In genomic region chr9:28822466-28822865, GRCm38 (mm10) we compare ENCODE assay signal across 13 mouse cellular contexts.
"Had no signal": no experiment of that assay in that cellular context is flagged by ENCODE, and none has a peak within 500 bp of the region (broad histone marks: within the 10 kb centered on the region; RNA-seq: fewer than 3 reads in every experiment).

No protein-coding gene starts in this region.

- H3K27ac ChIP-seq: limb, embryonic 15.5 days; liver, embryonic 12.5 days; midbrain, embryonic 10.5 days; neural tube, embryonic 15.5 days had no signal

- H3K9ac ChIP-seq: limb, embryonic 15.5 days; liver, embryonic 12.5 days; lung, embryonic 14.5 days; neural tube, embryonic 15.5 days had no signal

- H3K4me1 ChIP-seq: limb, embryonic 15.5 days; liver, embryonic 12.5 days; midbrain, embryonic 10.5 days had no signal

- H3K4me2 ChIP-seq: limb, embryonic 15.5 days; liver, embryonic 12.5 days; lung, embryonic 14.5 days; neural tube, embryonic 15.5 days had no signal

- H3K36me3 ChIP-seq: limb, embryonic 15.5 days; liver, embryonic 12.5 days; midbrain, embryonic 10.5 days; neural tube, embryonic 15.5 days had no signal

- H3K9me3 ChIP-seq: limb, embryonic 15.5 days; liver, embryonic 12.5 days; midbrain, embryonic 10.5 days; neural tube, embryonic 15.5 days had no signal

- H3K27me3 ChIP-seq: limb, embryonic 15.5 days; liver, embryonic 12.5 days; neural tube, embryonic 15.5 days had no signal

- ATAC-seq: liver, embryonic 12.5 days had no signal

- DNase-seq: kidney, postnatal 14 days; lung, embryonic 14.5 days; lung, postnatal 10 days; lung, postnatal 4 days; midbrain, embryonic 14.5 days; spleen, adult 18-20 months; thymus, adult 18-20 months; thymus, postnatal 14 days had no signal

- H3K4me3 ChIP-seq: limb, embryonic 15.5 days; liver, embryonic 12.5 days; midbrain, embryonic 10.5 days; myocyte; neural tube, embryonic 15.5 days had no signal
